Mouse (Mus musculus) c-Kit-positive CD71-positive TER-119-positive erythroid progenitor cells, embryonic 14.5 days (primary cell): ENCODE data around the gene Asic2.

ENCODE experiments used
- DNase-seq: peaks from one replicate; pipeline ENCODE4 v3.0.0-alpha.2; 2013; ENCODE audit warnings: low spot score

The Asic2 gene

DNA sequence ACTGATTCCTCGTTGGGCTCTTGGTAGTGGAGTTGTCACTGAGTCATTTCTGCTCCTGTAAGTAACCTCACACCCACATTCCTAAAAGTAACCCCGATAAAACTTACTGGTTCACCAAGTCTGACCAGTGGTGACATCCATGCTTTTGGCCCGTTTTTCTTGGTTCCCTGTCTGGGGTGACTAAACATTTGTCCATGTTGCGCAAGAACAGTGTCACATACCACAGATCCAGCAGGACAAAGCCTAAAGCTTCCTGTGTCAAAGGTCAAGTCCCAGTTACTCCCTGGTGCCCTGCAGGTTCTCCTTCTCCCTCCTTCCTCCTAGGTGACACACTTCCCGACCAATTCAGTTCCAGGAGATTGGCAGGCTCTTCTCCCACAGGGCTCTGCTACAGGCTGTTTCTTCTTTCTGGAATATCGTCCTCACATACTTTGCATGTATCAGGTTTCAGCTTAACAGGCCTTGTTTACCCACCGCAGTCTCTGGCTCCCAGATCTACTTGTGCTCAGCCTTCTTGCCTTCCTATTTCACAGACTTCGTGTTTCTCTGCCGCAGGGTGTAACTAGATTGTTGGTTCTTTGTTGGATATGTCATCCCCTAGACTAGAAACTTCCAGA is 991.9 kb downstream of the Asic2 start:
- DNase-seq: no peak

DNA sequence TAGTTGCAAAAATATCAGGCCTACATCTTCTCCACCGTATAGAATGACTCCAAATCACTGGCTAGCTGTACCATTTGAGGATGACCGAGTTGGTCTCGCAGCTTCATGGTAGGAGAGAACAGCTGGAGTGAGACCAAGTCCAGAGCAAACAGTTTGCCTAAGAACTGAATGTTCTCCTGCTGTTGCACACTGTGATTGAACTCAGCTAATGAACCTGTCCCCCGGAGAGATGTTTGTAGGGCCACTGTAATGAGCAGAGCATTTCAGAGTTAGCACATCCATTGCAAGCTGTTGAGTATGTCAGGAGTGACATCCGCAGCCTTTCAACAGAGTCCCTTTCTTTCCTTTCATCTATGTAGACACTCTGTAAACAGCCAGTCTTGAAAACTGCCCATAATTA is 993.6 kb downstream of the Asic2 start:
- no peak for DNase-seq

DNA sequence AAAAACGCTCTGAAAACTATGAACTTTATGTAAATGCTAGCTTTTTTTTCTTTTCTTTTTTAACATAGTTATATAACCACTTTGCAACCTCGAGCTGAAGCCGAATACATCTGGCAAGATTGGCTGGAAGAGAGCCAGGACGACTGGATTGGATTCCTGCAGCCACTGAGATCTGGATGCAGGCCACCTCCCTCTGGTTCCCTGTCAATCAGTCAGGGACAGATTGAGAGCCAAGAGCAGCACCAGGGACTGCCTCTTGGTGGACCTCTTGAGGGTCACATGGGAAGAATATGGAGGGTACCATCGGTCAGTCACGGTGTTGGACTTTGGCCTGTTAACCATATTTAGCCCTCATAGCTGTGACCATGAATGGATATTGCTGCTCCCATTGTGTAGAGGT is 994.3 kb downstream of the Asic2 start:
- DNase-seq: no peak

DNA sequence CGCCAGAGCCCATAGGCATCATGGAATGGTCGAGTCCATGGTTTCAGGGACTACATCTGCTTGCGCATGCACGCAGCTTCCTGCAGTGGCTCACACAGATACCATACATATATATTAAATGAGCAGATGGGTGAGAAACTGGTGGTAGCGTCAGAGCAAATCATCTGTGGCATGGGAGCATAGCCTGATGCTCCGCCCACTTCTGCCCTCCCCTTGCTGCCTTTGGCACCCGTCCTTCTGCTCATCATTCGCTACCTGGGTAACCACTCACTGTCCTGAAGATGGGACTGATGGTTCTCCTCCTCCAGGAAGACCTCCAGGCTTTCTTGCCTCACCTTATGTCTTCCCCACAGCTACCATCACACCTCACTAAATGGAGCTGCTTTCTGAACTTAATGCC is 995.0 kb downstream of the Asic2 start:
- no peak for DNase-seq

DNA sequence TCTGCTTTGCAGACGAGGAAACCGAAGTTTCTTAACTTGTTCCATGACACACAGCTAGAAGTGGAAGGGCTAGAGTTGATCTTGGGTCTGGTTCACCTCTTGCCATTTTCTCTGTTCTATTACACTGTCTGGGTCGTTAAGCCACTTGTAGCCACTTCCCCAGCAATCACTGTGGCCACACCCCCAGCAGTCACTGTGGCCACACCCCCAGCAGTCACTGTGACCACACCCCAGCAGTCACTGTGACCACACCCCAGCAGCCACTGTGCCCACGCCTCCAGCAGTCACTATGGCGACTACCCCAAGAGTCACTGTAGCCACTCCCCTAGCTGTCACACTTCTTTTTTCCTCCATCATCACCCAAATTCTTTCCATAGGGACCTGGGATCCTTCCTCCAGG is 1000.7 kb downstream of the Asic2 start:
- peak; percentile 14 for DNase-seq

DNA sequence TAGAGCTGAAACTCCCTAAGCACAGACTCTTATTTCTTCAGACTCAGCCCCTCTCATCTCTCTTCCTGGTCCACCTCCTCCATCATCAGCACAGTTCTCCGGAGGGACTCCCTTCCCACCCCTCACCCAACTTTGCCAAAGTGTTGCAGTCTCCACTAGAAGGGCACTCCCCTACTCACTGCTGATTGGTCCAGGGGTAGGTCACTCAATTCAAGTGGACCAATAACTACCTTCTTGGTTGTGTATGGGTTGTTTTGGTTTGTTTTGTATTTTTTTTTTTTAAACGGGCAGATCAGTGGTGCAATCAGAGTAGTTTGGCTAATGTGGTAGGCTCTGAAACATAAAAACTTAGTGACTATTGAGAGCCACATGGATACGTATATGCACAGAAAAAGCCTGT is 1002.2 kb downstream of the Asic2 start:
- DNase-seq: no peak

DNA sequence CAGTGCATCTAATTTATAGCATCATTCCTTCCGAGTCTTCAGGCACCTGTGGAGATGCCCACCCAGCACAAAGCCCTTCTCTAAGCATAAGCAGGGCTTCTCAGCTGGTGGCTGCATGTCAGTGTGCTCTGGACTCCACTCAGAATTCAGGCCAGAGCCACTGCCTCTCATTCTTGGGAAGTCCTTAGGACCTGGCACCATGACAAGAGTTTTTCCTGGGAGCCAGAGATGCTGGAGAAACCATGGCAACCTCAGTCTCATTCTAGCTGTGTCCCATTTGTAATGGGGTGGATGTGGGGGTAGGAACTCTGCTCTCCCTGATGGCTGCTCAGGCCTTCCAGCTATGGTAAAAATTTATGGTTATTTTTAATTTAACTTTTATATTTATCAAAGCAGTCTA is 1006.9 kb downstream of the Asic2 start:
- DNase-seq: no peak

DNA sequence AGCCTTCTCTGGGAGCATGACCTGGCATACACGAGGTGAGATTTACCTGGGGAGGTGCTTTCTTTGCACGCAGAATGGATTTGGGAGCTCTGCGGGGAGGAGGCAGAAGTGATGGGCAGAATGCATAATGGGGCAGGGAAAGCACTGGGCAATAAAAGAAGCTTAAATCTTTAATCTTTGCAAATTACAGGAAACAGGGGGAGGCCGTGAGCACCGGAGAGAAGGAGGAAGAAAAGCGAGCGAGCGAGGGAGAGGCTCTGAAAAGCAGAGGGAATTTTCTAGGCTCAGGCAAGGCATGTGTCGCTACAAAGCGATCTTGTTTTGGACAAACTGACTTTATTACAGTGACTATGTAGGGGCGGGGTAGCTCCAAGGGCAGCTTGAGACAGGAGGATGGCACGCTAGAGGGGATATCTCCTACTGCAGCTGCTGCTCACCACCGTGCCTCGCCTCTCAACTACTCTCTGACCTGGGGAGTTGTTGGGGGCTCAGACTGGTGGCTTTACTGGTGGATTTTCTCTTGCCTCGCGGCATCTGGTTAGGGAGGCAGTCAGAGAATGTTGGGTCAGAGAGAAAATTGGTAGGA is 1010.1 kb downstream of the Asic2 start:
- DNase-seq: no peak

DNA sequence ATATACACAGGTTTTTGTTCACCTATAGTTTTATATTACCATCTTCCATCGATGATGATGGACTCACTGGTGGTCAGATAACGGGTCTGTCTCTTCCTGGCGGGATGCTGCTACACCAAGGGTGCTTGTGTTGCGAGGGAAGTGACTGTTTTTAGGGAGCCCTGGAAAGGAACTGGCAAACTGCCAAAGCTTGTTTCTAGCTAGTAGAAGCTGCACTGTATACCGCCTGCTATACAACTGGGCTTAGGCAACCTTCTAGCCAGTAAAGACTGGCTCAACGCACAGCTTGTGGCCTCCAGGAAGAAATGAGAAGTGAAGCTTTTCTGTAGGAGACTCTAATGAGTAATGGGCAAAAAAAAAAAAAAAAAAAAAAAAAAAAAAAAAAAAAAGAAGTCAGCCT is 1012.3 kb downstream of the Asic2 start:
- DNase-seq: no peak

DNA sequence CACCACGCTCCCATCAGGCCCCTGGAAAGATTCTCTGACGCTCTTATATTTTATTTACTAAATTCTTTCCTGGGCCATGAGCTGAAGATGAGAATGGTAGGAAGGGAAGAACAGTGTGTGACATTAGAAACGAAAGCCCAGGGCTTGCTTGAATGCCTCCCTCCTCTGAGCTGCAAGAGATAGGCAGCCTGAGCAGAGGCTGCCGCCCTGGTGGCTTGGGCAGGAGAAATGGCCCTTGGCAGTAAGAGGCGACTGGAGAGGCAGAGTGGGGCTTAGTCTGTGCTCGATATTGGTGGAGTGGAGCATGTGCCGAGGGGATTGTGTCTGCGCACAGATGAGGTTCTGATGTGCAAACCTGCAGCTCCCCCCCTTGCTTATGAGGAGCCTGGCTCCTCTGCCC is 1014.1 kb downstream of the Asic2 start:
- no peak for DNase-seq

DNA sequence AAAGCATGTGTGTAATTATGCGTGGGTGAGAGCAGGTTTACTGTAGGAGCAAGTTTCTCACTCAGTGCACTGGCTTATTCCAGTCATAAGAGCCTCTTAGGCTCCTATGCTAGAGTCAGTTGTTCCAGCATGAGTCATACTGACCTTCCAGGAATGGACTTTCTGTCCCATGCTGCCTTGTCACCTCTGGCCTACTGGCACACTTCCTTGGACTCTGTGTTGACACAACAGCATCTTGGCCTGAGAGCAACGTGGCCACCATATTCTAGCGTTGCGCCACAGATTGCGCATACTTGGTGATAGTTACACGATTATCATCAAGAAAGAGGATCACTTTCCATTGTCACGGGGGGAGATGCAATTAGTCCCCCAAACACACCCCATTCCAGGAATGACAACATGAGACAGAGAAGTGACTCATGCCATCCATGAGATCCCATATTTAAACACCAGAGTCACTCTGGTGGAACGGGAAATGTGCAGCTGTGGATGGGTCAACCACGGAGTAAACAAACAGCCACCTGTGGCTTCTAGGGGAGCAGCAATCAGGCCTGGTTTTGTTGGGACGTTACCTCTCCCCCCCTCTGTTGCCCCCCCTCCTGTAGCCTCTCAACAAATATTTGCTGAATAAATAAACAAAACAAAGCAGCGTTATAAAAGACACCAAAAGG is 1019.1 kb downstream of the Asic2 start:
- DNase-seq: no peak

DNA sequence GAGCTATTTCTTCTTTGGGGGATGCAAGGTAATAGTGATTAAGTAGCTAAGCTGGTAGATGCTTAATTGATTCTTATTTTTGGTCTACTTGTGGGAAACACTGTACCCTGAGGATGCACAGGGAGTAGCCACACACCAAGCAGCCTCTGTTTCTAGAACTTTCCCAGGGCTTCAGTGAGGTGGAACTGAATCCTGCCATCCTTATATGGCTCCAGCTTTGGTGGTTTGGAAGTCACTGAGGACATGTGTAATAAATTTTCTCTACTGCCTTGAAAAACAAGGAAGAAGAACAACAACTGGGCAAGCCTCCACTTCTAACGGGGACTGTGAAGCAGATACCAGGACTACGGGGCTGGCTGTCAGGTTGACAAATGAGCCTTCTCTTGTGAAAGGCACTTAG is 1020.2 kb downstream of the Asic2 start:
- DNase-seq: no peak

DNA sequence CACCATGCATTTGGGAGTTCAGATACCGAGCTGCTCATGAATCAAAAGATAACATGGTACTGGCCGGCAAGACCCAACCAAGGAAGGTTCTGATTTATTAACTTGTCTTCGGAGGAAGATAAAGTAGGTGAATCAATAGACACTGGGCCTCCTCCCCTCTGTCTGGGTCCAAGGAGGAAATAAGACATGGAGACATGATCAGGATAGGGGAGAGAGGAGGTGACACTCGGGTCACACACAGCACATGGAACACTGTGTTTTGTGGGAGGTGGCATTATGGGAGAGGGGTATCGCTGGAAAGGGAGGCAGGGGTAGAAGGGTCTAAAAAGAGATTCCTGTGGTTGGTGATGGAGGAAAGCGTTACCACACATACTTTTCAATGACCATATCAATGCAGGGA is 1022.1 kb downstream of the Asic2 start:
- no peak for DNase-seq

DNA sequence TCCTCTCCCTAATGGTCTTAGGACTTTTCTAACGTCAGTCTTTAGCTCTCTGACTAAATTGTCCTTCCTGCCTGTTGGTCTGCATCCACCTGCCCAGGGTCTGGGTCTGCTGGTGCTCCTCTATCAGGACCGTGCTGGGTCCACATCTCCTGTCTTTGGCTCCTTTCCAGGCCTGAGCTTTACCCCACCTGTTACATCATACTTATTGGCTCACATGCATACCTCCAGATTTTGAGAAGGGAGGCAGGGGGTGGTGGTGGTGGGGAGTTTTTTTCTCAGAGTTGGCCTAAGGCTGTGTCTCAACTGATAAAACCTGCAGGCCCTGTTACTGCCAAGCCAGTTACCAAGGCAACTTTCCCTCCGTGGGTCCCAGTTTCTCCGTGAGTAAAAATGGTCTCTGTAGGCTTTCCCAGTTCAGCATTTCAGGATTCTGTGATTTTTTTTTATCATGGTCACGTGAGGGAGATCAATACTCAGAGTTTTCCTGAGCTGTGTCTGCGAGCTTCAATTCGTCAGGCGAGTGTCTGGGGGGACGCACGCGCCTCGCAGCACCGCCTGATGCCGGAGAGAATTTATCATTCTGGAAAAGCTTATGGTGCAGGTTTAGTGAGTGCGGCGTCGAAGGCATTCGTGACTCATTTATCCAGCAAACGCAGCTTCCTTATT is 1044.8 kb downstream of the Asic2 start:
- DNase-seq: no peak

DNA sequence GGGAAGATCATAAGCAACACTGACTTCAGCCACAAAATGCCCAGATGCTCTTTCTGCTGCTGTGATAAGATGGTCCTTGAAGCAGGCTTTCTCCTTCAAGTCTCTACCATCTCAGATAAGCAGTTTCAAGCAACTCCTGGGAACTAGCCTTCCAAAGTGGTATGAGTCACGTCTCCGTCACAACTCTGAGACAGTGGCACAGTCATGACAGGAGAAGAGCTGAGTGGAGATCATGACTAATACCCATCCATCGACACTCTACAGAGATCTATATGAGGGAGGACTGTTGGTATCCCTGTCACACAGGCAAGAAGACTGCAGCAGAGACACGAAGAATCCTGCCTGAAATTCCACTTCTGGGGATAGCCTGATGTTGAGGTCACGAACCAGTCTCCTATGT is 1049.9 kb downstream of the Asic2 start:
- no peak for DNase-seq

DNA sequence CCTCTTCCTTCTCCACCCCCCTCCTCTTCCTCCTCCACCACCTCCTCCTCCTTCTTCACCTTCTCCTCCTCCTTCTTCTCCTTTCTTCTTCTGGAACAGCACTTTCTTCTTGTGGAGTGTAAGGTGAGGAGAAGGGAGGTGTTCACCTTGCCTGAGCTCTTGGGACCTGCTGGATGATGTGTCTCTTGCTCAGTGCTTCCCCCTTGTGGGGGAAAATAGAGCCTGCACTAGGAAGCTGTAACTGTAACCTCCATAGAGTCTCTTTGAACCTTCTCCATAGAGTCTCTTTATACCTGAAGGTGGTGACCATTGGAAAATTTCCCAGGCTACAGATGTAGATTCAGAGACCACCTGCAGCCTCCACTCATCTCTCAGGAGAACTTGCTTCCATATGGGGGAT is 1050.6 kb downstream of the Asic2 start:
- DNase-seq: peak; percentile 14

DNA sequence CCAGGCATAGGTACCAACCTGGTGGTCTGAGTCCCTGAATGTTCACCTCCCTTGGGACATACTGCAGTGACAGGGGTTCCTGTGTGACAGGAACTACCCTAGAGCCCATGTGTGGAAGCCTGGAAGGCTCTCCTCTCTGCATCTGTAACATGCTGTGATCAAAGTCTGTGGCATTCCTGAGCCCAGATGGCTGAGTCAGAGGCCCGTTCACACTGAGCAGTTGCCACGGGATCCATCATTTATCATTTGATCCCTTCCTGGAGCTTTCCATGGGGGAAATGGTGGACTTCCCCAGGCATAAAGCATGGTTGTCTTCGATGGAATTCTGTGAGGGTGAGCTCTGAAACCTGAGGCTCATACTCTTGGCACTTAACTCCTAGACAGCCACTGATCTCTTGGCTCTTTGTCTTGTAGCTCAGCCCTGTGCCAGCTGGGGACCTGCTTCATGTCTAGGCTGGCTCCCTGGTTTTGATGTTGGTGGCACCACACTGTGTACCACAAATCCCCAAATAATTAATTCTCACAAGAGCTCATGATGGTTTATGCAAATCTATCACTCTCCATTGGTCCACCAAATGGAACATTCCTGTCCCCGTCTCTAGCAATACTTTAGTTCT is 1054.7 kb downstream of the Asic2 start:
- no peak for DNase-seq

DNA sequence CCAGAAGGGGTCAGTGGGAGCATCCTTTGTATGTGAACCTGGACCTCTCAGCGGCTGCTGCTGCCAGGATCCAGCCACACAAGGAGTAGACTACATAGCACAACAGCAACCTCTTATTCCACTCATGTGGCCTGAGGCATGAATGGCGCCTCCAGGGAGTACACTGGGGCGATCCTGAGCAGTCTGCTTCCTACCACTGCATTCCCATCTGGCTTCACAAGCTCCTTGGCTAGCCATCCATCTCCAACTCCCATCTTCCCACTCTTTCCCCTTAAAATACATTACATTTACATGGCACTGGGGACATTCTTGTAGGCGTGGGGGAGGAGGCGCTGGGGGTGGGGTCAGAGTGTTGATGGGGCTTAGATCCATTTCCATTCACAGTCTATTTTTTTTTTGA is 1055.5 kb downstream of the Asic2 start:
- no peak for DNase-seq

DNA sequence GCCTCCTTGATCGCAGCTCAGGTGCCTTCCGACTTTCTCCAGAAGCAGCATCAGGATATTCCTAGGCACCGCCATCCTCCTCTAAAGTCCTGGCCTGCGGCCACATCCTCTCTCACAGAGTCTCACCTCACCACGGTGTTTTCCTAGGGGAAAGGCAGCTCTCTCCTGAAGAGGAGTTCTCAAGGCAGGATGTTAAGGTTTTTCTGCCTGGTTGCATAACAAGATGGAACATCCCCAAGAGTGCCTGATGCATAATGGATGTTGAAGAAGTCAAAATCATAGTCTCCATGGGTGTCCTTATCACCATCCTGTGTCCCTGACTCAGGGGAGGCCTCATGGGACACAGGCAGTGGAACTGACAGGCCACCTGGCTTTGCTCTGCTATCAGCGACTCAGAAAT is 1060.4 kb downstream of the Asic2 start:
- DNase-seq: no peak

DNA sequence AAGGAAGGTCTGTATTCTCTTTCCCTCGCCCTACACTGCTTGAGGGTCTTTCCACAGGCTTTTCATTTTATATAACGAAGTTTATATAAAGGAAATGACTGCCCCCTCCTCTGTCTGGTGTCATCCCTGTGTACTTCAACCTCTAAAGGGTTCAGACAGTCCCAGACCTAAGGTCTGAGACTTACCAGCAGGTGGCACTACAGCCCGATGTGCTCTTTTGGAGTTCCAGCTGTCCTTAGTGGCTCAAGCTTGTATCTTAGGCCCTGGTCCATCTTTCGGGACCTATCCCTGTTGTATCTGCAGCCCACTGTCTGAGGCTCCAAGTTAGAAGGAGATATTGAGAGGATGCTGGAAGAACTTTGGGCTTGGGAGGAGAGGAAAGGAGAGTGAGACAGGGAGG is 1061.8 kb downstream of the Asic2 start:
- DNase-seq: peak; percentile 3

DNA sequence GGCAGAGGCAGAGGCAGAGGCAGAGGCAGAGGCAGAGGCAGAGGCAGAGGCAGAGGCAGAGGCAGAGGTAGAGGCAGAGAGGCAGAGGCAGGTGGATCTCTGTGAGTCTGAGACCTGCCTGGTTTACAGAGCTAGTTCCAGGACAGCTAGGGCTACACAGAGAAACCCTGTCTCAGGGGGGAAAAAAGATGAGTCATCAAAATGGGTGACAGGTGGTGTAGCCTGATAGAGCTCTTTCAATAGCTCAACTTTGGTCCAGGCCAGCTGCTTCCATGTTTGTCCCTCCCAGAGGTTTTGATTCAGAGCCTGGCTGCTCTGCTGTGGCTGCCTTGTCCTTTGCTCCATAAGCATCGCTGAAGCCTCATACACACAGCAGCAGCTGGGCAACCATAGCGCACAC is 1063.7 kb downstream of the Asic2 start:
- DNase-seq: peak; percentile 4

DNA sequence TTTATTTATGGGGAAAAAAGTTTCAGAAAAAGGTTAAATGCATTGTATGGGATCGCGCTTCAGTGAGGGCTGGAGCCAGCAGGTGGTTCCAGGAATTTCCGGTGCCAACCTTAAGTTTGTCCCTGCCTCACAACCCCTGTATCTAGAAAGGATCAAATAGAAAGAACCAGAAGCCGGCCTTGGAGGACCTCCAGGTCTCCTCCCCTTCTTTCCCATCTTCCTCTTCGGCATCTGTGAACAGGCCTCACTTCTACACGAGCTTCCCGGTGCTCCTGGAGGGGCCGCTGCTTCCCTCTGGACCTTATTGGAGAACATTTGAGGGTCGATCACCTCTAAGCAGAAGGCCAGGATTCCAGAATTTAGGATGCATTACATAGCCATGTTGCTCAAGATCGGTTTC is 1064.8 kb downstream of the Asic2 start:
- no peak for DNase-seq

DNA sequence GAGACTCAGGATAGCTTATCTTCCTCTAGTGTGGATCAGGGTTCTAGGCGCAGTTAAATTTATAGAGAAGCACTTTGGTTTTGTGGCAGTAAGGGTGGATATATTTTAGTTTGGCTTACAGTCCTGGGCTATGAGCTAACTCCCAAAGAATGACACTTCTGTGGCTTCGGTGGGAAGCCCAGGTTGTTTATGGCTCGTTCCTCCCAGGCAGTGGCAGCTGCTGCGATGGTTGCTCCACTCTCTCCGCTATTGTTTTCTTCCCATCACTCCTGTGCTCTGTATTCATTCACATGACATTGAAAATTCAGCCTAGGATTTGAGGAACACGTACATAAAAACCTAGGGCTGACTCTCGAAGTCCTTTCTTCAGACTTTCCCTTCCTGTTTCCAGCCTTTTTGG is 1065.6 kb downstream of the Asic2 start:
- DNase-seq: no peak
